Mouse (Mus musculus): Measurements from ENCODE around the gene Ccm2.

- TF ChIP-seq POLR2A (IDR thresholded peaks at IDR 0.05; ENCODE audit: low read depth, low read length): no peak
- TF ChIP-seq CTCF (IDR thresholded peaks at IDR 0.05; ENCODE audit: extremely low read depth, insufficient read depth, insufficient read length, insufficient replicate concordance): no peak
Observed at GRCm38 (mm10) chr11:6604604-6604936, 57.9 kb downstream of the Ccm2 start.
